Mouse (Mus musculus): ENCODE data around the gene Rgs12.

The Rgs12 gene

GRCm38 (mm10) chr5:34984933-34985332, 35.7 kb downstream of the Rgs12 start:
- DNase-seq: no peak

- DNase-seq: peak; percentile 73
Observed at GRCm38 (mm10) chr5:34985867-34986266, 36.6 kb downstream of the Rgs12 start.

GRCm38 (mm10) chr5:34987396-34987795, 38.2 kb downstream of the Rgs12 start:
- DNase-seq: no peak

- DNase-seq: no peak
Observed at GRCm38 (mm10) chr5:34988690-34989089, 39.4 kb downstream of the Rgs12 start.

GRCm38 (mm10) chr5:34989321-34989772, 40.1 kb downstream of the Rgs12 start:
- DNase-seq: no peak

GRCm38 (mm10) chr5:34998754-34999153, 49.5 kb downstream of the Rgs12 start:
- DNase-seq: no peak

GRCm38 (mm10) chr5:34999281-34999680, 50.0 kb downstream of the Rgs12 start:
- no peak for DNase-seq

GRCm38 (mm10) chr5:35000323-35000722, 51.1 kb downstream of the Rgs12 start:
- no peak for DNase-seq

GRCm38 (mm10) chr5:35001144-35001543, 51.9 kb downstream of the Rgs12 start:
- no peak for DNase-seq

- no peak for DNase-seq
Observed at GRCm38 (mm10) chr5:35003611-35004162, 54.4 kb downstream of the Rgs12 start.

- DNase-seq: no peak
Observed at GRCm38 (mm10) chr5:35004769-35005168, 55.5 kb downstream of the Rgs12 start.

GRCm38 (mm10) chr5:35005659-35006058, 56.4 kb downstream of the Rgs12 start:
- DNase-seq: no peak

- DNase-seq: no peak
Observed at GRCm38 (mm10) chr5:35006599-35006998, 57.4 kb downstream of the Rgs12 start.

- DNase-seq: no peak
Observed at GRCm38 (mm10) chr5:35009163-35009562, 59.9 kb downstream of the Rgs12 start.

- DNase-seq: no peak
Observed at GRCm38 (mm10) chr5:35010656-35011055, 61.4 kb downstream of the Rgs12 start.

GRCm38 (mm10) chr5:35011156-35011923, 62.1 kb downstream of the Rgs12 start:
- no peak for DNase-seq

- no peak for DNase-seq
Observed at GRCm38 (mm10) chr5:35014036-35014435, 64.8 kb downstream of the Rgs12 start.

GRCm38 (mm10) chr5:35019673-35020300, 70.5 kb downstream of the Rgs12 start:
- no peak for DNase-seq

GRCm38 (mm10) chr5:35020410-35021241, 71.4 kb downstream of the Rgs12 start:
- DNase-seq: no peak

- DNase-seq: peak; percentile 18
Observed at GRCm38 (mm10) chr5:35024975-35025374, 75.7 kb downstream of the Rgs12 start.

- no peak for DNase-seq
Observed at GRCm38 (mm10) chr5:35029303-35029702, 80.1 kb downstream of the Rgs12 start.

- DNase-seq: no peak
Observed at GRCm38 (mm10) chr5:35029755-35030154, 80.5 kb downstream of the Rgs12 start.

- DNase-seq: no peak
Observed at GRCm38 (mm10) chr5:35033068-35033467, 83.8 kb downstream of the Rgs12 start.

All from cerebellum, adult 8-10 months (tissue).